Mouse (Mus musculus): ENCODE results near the gene Tbl2. TPM values are rescaled to one million over a fixed set of nuclear protein-coding genes. Genes with fewer than 3 reads are reported as not detected.

Tbl2 gene
- polyA plus RNA-seq (2015; fragmentation: Nextera tagmentation; extraction: Ambion mirVana), result 14.9 and 16.7 TPM in 2 replicates

GRCm38 (mm10) chr5:135149053-135149819 is at the start of gene Tbl2:
TSS of gene Tbl2 (plus strand) at chr5:135149657.
- Histone ChIP-seq H3K36me3 (peaks cover 4% of the 10 kb centered on the region), H3K4me3 (peak within 1 kb of the TSS; percentile 70), H3K27me3 (no peaks in the 10 kb centered on the region), H3K27ac (peak within 1 kb of the TSS; percentile 81), H3K4me2 (peak within 1 kb of the TSS; percentile 82), H3K4me1 (replicated peaks) (peaks cover 15% of the 10 kb centered on the region), H3K9ac (peak within 1 kb of the TSS; percentile 81), H3K9me3 (no peaks in the 10 kb centered on the region)
- peak; percentile 98 for ATAC-seq (ENCODE audit: low FRiP score)
- WGBS, result under 1% methylated on average over 60 of the region's 63 CpGs

- H3K36me3 ChIP-seq, result no peaks in the 10 kb centered on the region
- no peak for ATAC-seq (ENCODE audit: low FRiP score)
- H3K9ac ChIP-seq, result no peak overlapping the region
- peaks cover 21% of the 10 kb centered on the region for H3K27me3 ChIP-seq
- H3K9me3 ChIP-seq, result no peaks in the 10 kb centered on the region
- no peak overlapping the region for H3K4me3 ChIP-seq
- H3K27ac ChIP-seq, result no peak overlapping the region
- no peak overlapping the region for H3K4me2 ChIP-seq
- 88% methylated on average over 1 of the region's 1 CpGs for WGBS
- no peaks in the 10 kb centered on the region for H3K4me1 ChIP-seq (replicated peaks)
These were observed 48.5 kb upstream of the Tbl2 start for GRCm38 (mm10) chr5:135100981-135101380.

GRCm38 (mm10) chr5:135103999-135104660 is 45.3 kb upstream of the Tbl2 start:
- H3K4me2 ChIP-seq, result no peak overlapping the region
- no peak overlapping the region for H3K9ac ChIP-seq
- WGBS, result 61% methylated on average over 11 of the region's 11 CpGs
- peaks cover 49% of the 10 kb centered on the region for H3K27me3 ChIP-seq
- H3K9me3 ChIP-seq, result no peaks in the 10 kb centered on the region
- ATAC-seq (ENCODE audit: low FRiP score), result no peak
- peaks cover 18% of the 10 kb centered on the region for H3K4me1 ChIP-seq (replicated peaks)
- no peak overlapping the region for H3K4me3 ChIP-seq
- no peaks in the 10 kb centered on the region for H3K36me3 ChIP-seq
- H3K27ac ChIP-seq, result no peak overlapping the region

GRCm38 (mm10) chr5:135106758-135107256 is 42.6 kb upstream of the Tbl2 start:
- Histone ChIP-seq H3K4me2 (peak overlapping the region; percentile 87), H3K27me3 (peaks cover 67% of the 10 kb centered on the region), H3K4me1 (replicated peaks) (peaks cover 18% of the 10 kb centered on the region), H3K9ac (peak overlapping the region; percentile 61), H3K9me3 (no peaks in the 10 kb centered on the region), H3K27ac (no peak overlapping the region), H3K4me3 (peak overlapping the region; percentile 48), H3K36me3 (no peaks in the 10 kb centered on the region)
- under 1% methylated on average over 48 of the region's 48 CpGs for WGBS
- peak; percentile 80 for ATAC-seq (ENCODE audit: low FRiP score)

GRCm38 (mm10) chr5:135107521-135108501 is 41.6 kb upstream of the Tbl2 start:
- Histone ChIP-seq H3K27ac (no peak overlapping the region), H3K9ac (0 out of 2 replicates have a peak overlapping the region, but pooled peaks have one; percentile 61), H3K9me3 (no peaks in the 10 kb centered on the region), H3K27me3 (peaks cover 67% of the 10 kb centered on the region), H3K4me3 (peak overlapping the region; percentile 48), H3K4me1 (replicated peaks) (peaks cover 18% of the 10 kb centered on the region), H3K36me3 (no peaks in the 10 kb centered on the region), H3K4me2 (peak overlapping the region; percentile 87)
- no peak for ATAC-seq (ENCODE audit: low FRiP score)
- WGBS, result 8% methylated on average over 40 of the region's 40 CpGs

GRCm38 (mm10) chr5:135109017-135109416 is 40.4 kb upstream of the Tbl2 start:
- H3K4me2 ChIP-seq, result no peak overlapping the region
- peaks cover 18% of the 10 kb centered on the region for H3K4me1 ChIP-seq (replicated peaks)
- peaks cover 67% of the 10 kb centered on the region for H3K27me3 ChIP-seq
- WGBS, result 50% methylated on average over 6 of the region's 6 CpGs
- H3K27ac ChIP-seq, result no peak overlapping the region
- no peak overlapping the region for H3K4me3 ChIP-seq
- no peaks in the 10 kb centered on the region for H3K9me3 ChIP-seq
- H3K36me3 ChIP-seq, result no peaks in the 10 kb centered on the region
- H3K9ac ChIP-seq, result no peak overlapping the region
- ATAC-seq (ENCODE audit: low FRiP score), result no peak

GRCm38 (mm10) chr5:135109426-135109825 is 40.0 kb upstream of the Tbl2 start:
- H3K36me3 ChIP-seq, result no peaks in the 10 kb centered on the region
- peaks cover 18% of the 10 kb centered on the region for H3K4me1 ChIP-seq (replicated peaks)
- no peak overlapping the region for H3K27ac ChIP-seq
- ATAC-seq (ENCODE audit: low FRiP score), result no peak
- H3K4me2 ChIP-seq, result no peak overlapping the region
- H3K27me3 ChIP-seq, result peaks cover 64% of the 10 kb centered on the region
- no peak overlapping the region for H3K9ac ChIP-seq
- no peak overlapping the region for H3K4me3 ChIP-seq
- WGBS, result 83% methylated on average over 3 of the region's 3 CpGs
- no peaks in the 10 kb centered on the region for H3K9me3 ChIP-seq

- Histone ChIP-seq H3K4me2 (no peak overlapping the region), H3K4me1 (replicated peaks) (peaks cover 18% of the 10 kb centered on the region), H3K9me3 (no peaks in the 10 kb centered on the region), H3K36me3 (no peaks in the 10 kb centered on the region), H3K27ac (no peak overlapping the region), H3K4me3 (no peak overlapping the region), H3K9ac (no peak overlapping the region), H3K27me3 (peaks cover 59% of the 10 kb centered on the region)
- 71% methylated on average over 6 of the region's 6 CpGs for WGBS
- ATAC-seq (ENCODE audit: low FRiP score), result no peak
These were observed 39.5 kb upstream of the Tbl2 start for GRCm38 (mm10) chr5:135109976-135110375.

GRCm38 (mm10) chr5:135113782-135114181 is 35.7 kb upstream of the Tbl2 start:
- no peak overlapping the region for H3K27ac ChIP-seq
- WGBS, result 86% methylated on average over 12 of the region's 12 CpGs
- H3K27me3 ChIP-seq, result peaks cover 21% of the 10 kb centered on the region
- H3K36me3 ChIP-seq, result no peaks in the 10 kb centered on the region
- H3K9me3 ChIP-seq, result no peaks in the 10 kb centered on the region
- H3K9ac ChIP-seq, result no peak overlapping the region
- no peak for ATAC-seq (ENCODE audit: low FRiP score)
- no peak overlapping the region for H3K4me3 ChIP-seq
- no peak overlapping the region for H3K4me2 ChIP-seq
- H3K4me1 ChIP-seq (replicated peaks), result no peaks in the 10 kb centered on the region

- Histone ChIP-seq H3K4me2 (no peak overlapping the region), H3K4me1 (replicated peaks) (no peaks in the 10 kb centered on the region), H3K27ac (no peak overlapping the region), H3K9me3 (no peaks in the 10 kb centered on the region), H3K4me3 (no peak overlapping the region), H3K36me3 (no peaks in the 10 kb centered on the region), H3K27me3 (peaks cover 6% of the 10 kb centered on the region), H3K9ac (no peak overlapping the region)
- WGBS, result 91% methylated on average over 8 of the region's 8 CpGs
- no peak for ATAC-seq (ENCODE audit: low FRiP score)
These were observed 34.2 kb upstream of the Tbl2 start for GRCm38 (mm10) chr5:135115241-135115640.

- no peak overlapping the region for H3K9ac ChIP-seq
- H3K9me3 ChIP-seq, result no peaks in the 10 kb centered on the region
- H3K4me2 ChIP-seq, result no peak overlapping the region
- WGBS, result 36% methylated on average over 6 of the region's 6 CpGs
- H3K4me3 ChIP-seq, result no peak overlapping the region
- no peak for ATAC-seq (ENCODE audit: low FRiP score)
- peaks cover 20% of the 10 kb centered on the region for H3K27me3 ChIP-seq
- H3K36me3 ChIP-seq, result no peaks in the 10 kb centered on the region
- no peak overlapping the region for H3K27ac ChIP-seq
- no peaks in the 10 kb centered on the region for H3K4me1 ChIP-seq (replicated peaks)
These were observed 30.8 kb upstream of the Tbl2 start for GRCm38 (mm10) chr5:135118589-135119081.

All from hindbrain, embryonic 13.5 days (tissue).